10 mouse cellular contexts compared by ENCODE assay signal in the genomic region with DNA sequence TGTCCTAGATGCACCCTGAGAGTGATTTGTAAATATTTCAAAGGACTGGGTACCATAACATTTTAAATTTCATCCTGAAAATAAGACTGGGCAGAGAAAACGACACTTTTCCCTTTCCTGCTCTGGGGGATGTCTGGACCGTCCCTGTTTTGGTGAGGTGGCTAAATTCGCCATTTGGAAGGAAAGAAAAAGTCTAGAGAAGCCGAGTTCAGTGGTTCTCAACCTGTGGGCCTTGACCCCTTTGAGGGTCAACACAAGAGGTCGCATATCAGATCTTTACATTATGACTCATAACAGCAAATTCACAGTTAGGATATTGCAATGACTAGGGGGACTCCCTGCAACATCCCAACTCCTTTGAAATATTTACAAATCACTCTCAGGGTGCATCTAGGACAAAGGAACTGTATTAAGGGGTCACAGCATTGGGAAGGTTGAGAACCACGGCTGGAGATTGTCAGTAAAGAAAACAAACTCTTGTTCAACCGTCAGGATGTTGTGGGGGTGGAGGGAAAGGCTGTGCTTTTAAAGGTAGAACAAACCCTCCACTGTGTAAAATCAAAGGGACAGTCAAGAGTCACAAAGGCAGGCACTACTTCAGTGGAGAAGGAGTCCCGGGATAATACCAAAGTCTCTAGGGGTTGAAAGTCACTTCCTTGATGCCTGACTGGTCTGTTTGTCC. TPM values are rescaled to one million over a fixed set of nuclear protein-coding genes. Genes with fewer than 3 reads are reported as not detected.
DNase-seq lines count a peak whose midpoint lies in the region; ATAC-seq and TF ChIP-seq lines count a peak whose summit lies in the region.
"Had no signal": no experiment of that assay in that cellular context is flagged by ENCODE, and none has a peak within 500 bp of the region (broad histone marks: within the 10 kb centered on the region; RNA-seq: fewer than 3 reads in every experiment).

No protein-coding gene starts in this region.

- in situ Hi-C loops in ES-E14 (cut with MboI; ENCODE audit: low sequenced_read_pairs in 2 of 2, unreplicated experiment in 2 of 2): loop anchor here in 1 of 2 experiments (10.0 kb wide), 1 partner anchor 146 kb away; no protein-coding TSS in a partner anchor

- peaks cover 10 to 36% of the 10 kb centered on the region in 2 experiments for H3K4me1 ChIP-seq in heart, embryonic 14.5 days (ENCODE audit: control insufficient read depth in 2 of 2, insufficient read depth in 2 of 2, low read length in 2 of 2)
- H3K4me1 ChIP-seq in ES-E14 (ENCODE audit: control insufficient read depth in 2 of 2, insufficient read depth in 2 of 2, low read length in 2 of 2, poor library complexity in 1 of 2): peaks cover 5 to 6% of the 10 kb centered on the region in 2 experiments
- peaks cover 45% of the 10 kb centered on the region for H3K4me1 ChIP-seq in hindbrain, embryonic 10.5 days (replicated peaks)
- H3K4me1 ChIP-seq in midbrain, embryonic 10.5 days: peaks cover 51% of the 10 kb centered on the region

- no peaks in the 10 kb centered on the region for H3K27me3 ChIP-seq in heart, embryonic 14.5 days (ENCODE audit: control insufficient read depth, insufficient read depth, low read length)
- H3K27me3 ChIP-seq in hindbrain, embryonic 10.5 days (ENCODE audit: insufficient read depth, poor library complexity, severe bottlenecking): no peaks in the 10 kb centered on the region
- H3K27me3 ChIP-seq in midbrain, embryonic 10.5 days (ENCODE audit: low read depth, poor library complexity, severe bottlenecking): 0 out of 2 replicates have a peak, but pooled peaks cover 17% of the 10 kb centered on the region

- ATAC-seq in heart, embryonic 14.5 days (ENCODE audit: insufficient number of reproducible peaks, insufficient read depth, low FRiP score, low read depth): no peak

- H3K9me3 ChIP-seq in heart, embryonic 14.5 days (ENCODE audit: control insufficient read depth, low read length): no peaks in the 10 kb centered on the region
- no peaks in the 10 kb centered on the region for H3K9me3 ChIP-seq in ES-E14 (ENCODE audit: control insufficient read depth, insufficient read depth, low read depth, low read length)
- no peaks in the 10 kb centered on the region for H3K9me3 ChIP-seq in hindbrain, embryonic 10.5 days
- no peaks in the 10 kb centered on the region for H3K9me3 ChIP-seq in midbrain, embryonic 10.5 days (replicated peaks)

- H3K4me3 ChIP-seq in heart, embryonic 14.5 days (ENCODE audit: control insufficient read depth in 1 of 2, insufficient read depth in 1 of 2, low read depth in 1 of 2, low read length in 2 of 2): peak overlapping the region; percentile 3 to 89; a peak in 3 of 4 replicates
- no peak overlapping the region for H3K4me3 ChIP-seq in ES-E14 (ENCODE audit: insufficient read depth in 1 of 2, low read depth in 1 of 2, low read length in 2 of 2, poor library complexity in 1 of 2, severe bottlenecking in 1 of 2)
- H3K4me3 ChIP-seq in hindbrain, embryonic 10.5 days: peak overlapping the region; percentile 76
- peak overlapping the region; percentile 87 for H3K4me3 ChIP-seq in midbrain, embryonic 10.5 days

- intact Hi-C loops in heart, postnatal 36 days (cut with DNase I): loop anchor here (5.0 kb wide), 3 partner anchors 33 to 168 kb away; no protein-coding TSS in a partner anchor

- no peak for DNase-seq in heart, postnatal 36 days
- no peak for DNase-seq in ES-E14 (ENCODE audit: low read depth, low spot score)
- DNase-seq in hindbrain, embryonic 10.5 days (ENCODE audit: low spot score): no peak
- no peak for DNase-seq in midbrain, embryonic 10.5 days (ENCODE audit: low spot score)
- DNase-seq in spleen, postnatal 10 days (ENCODE audit: low spot score in 2 of 2): no peak
- no peak for DNase-seq in yolk sac, embryonic 10.5 days (ENCODE audit: low spot score)
- no peak for DNase-seq in c-Kit-positive CD71-positive TER-119-positive erythroid progenitor cells, embryonic 14.5 days (ENCODE audit: low spot score)
- DNase-seq: cerebellum, adult 8-10 months had no signal

- 37% methylated on average over 8 of the region's 8 CpGs for WGBS in heart, embryonic 14.5 days
- 12% methylated on average over 8 of the region's 8 CpGs for WGBS in hindbrain, embryonic 10.5 days
- 23% methylated on average over 8 of the region's 8 CpGs for WGBS in midbrain, embryonic 10.5 days

- H3K4me2 ChIP-seq in heart, embryonic 14.5 days (ENCODE audit: low read length): peak overlapping the region; percentile 87

- H3K36me3 ChIP-seq in heart, embryonic 14.5 days (ENCODE audit: control insufficient read depth, insufficient read depth, low read length): no peaks in the 10 kb centered on the region; the same call in 1 of the 2 replicates
- H3K36me3 ChIP-seq in ES-E14 (ENCODE audit: control insufficient read depth, insufficient read depth, low read length, poor library complexity, severe bottlenecking): no peaks in the 10 kb centered on the region
- H3K36me3 ChIP-seq in hindbrain, embryonic 10.5 days: no peaks in the 10 kb centered on the region
- H3K36me3 ChIP-seq in midbrain, embryonic 10.5 days: no peaks in the 10 kb centered on the region

- H3K9ac ChIP-seq in heart, embryonic 14.5 days (ENCODE audit: low read length): peak overlapping the region; percentile 97
- no peak overlapping the region for H3K9ac ChIP-seq in ES-E14 (ENCODE audit: insufficient read depth, low read depth, low read length, poor library complexity, severe bottlenecking)
- H3K9ac ChIP-seq: liver, embryonic 14.5 days had no signal

- H3K27ac ChIP-seq in heart, embryonic 14.5 days (replicated peaks in 1 of 2; ENCODE audit: control insufficient read depth in 1 of 2, insufficient read depth in 1 of 2, low read depth in 2 of 2, low read length in 2 of 2): no peak overlapping the region
- no peak overlapping the region for H3K27ac ChIP-seq in ES-E14 (ENCODE audit: insufficient read depth, low read depth, low read length, poor library complexity, severe bottlenecking)
- peak overlapping the region; percentile 77 for H3K27ac ChIP-seq in hindbrain, embryonic 10.5 days
- peak overlapping the region; percentile 42; the same call in 1 of the 2 replicates for H3K27ac ChIP-seq in midbrain, embryonic 10.5 days (replicated peaks)
- H3K27ac ChIP-seq: liver, embryonic 14.5 days had no signal

TF ChIP-seq in ES-E14, 5 proteins besides CTCF, POLR2A, EP300 and RAD21:
- TF ChIP-seq ZC3H11A (IDR thresholded peaks at IDR 0.05; ENCODE audit: borderline replicate concordance, low read depth, low read length): no peak
- peak; percentile 64; the same call in 1 of the 2 replicates for TF ChIP-seq CHD2 (IDR thresholded peaks at IDR 0.05; ENCODE audit: low read depth, low read length)

RNA-seq across cellular contexts. Expression of gene Phlda1, which starts 3.2 kb away (rescaled TPM):
- polyA plus RNA-seq in heart, embryonic 14.5 days (2014; fragmentation: Nextera tagmentation; extraction: Ambion mirVana): 19.3 and 23.3 TPM in 2 replicates
- total RNA-seq in heart, postnatal 36 days (2021): 10 to 100 TPM in 1 of 2 experiments, 1 to 10 TPM in 1; 9.8 to 17.3 TPM
- 3.9 and 9.8 TPM in 2 replicates for total RNA-seq in ES-E14 (2012; rRNA removed)
- polyA plus RNA-seq in hindbrain, embryonic 10.5 days (2016; fragmentation: Nextera tagmentation; extraction: Ambion mirVana): 36.9 and 41.1 TPM in 2 replicates
- 15.1 and 17.3 TPM in 2 replicates for polyA plus RNA-seq in midbrain, embryonic 10.5 days (2016; fragmentation: Nextera tagmentation; extraction: Ambion mirVana)

RNA-seq across cellular contexts. Expression of gene Nap1l1, which starts 36.2 kb away (rescaled TPM):
- polyA plus RNA-seq in heart, embryonic 14.5 days (2014; fragmentation: Nextera tagmentation; extraction: Ambion mirVana): 124 and 133 TPM in 2 replicates
- 10 to 100 TPM; 60.7 to 74.5 TPM for total RNA-seq in heart, postnatal 36 days (2021)
- total RNA-seq in ES-E14 (2012; rRNA removed): 187 and 258 TPM in 2 replicates
- 256 and 361 TPM in 2 replicates for polyA plus RNA-seq in hindbrain, embryonic 10.5 days (2016; fragmentation: Nextera tagmentation; extraction: Ambion mirVana)
- 355 and 424 TPM in 2 replicates for polyA plus RNA-seq in midbrain, embryonic 10.5 days (2016; fragmentation: Nextera tagmentation; extraction: Ambion mirVana)

Comparison
In these comparisons a context has a peak if more than half of its experiments do, and no peak if none do; other contexts are left out.
1. H3K27ac ChIP-seq: peak in hindbrain, embryonic 10.5 days (single experiment) and midbrain, embryonic 10.5 days (single experiment); none in heart, embryonic 14.5 days (0 of 2) and ES-E14 (single experiment).
2. H3K4me3 ChIP-seq: peak in heart, embryonic 14.5 days (2 of 2), hindbrain, embryonic 10.5 days (single experiment) and midbrain, embryonic 10.5 days (single experiment); none in ES-E14 (0 of 2).